Mouse (Mus musculus) left cerebral cortex, postnatal 25 days (tissue): ENCODE data around the gene Dhx33. TPM values are rescaled to one million over a fixed set of nuclear protein-coding genes. Genes with fewer than 3 reads are reported as not detected.

Source experiments
- DNase-seq, 2 experiments: peaks; one replicate each; pipeline ENCODE4 v3.0.0; 2022; ENCODE audit warnings: low spot score in 2 of 2, mixed read lengths in 1 of 2
- intact Hi-C: fragments of 180-260 bp; cut with DNase I; formaldehyde crosslinking; loops from one replicate; pipeline ENCODE4 v1.15.1; 2025
- total RNA-seq, 2 experiments: library from RNA; stranded (reverse); gene quantifications; 2 replicates each; pipeline ENCODE4 v1.2.3; 2021

Dhx33 gene
- total RNA-seq, 2 experiments from 2014 or later, result 26.9 to 27.2 TPM

GRCm38 (mm10) chr11:71001167-71001566 lies 3.1 kb downstream of the Dhx33 start:
- peak in 1 of 2 experiments; percentile 45 for DNase-seq
- intact Hi-C loops, result loop anchor here (10.0 kb wide), 1 partner anchor 324 kb away; no protein-coding TSS in a partner anchor

GRCm38 (mm10) chr11:70982557-70983228 lies 21.5 kb downstream of the Dhx33 start, which contains the start of gene C1qbp:
C1qbp (minus strand) TSS chr11:70983026.
- peak; percentile 93 to 94 for DNase-seq
- intact Hi-C loops, result loop anchor here (1.0 kb wide), 1 partner anchor 70 kb away; no protein-coding TSS in a partner anchor

DNA sequence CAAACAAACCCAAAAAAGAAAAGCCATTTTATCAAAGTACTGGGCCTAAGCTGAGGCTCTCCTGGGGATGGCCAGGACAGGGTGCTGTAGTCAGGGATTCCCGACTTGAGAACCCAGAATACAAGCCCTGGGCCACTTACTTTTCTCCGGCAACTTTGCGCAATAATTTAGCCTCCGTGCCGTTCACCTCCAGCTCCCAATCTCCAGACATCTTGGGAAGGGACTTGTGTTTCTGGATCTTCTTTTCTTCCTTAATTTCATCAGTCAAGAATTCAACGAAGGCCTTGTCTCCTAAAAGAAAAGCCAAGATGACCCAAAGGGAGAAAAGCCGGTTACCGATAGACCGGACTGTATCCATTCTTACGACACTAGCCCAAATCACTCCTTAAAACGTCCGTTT lies 22.2 kb downstream of the Dhx33 start:
- DNase-seq, result no peak
- intact Hi-C loops, result no loop called here

- intact Hi-C loops, result no loop called here
- DNase-seq, result no peak
Observed at GRCm38 (mm10) chr11:70980751-70981510, 23.3 kb downstream of the Dhx33 start.

DNA sequence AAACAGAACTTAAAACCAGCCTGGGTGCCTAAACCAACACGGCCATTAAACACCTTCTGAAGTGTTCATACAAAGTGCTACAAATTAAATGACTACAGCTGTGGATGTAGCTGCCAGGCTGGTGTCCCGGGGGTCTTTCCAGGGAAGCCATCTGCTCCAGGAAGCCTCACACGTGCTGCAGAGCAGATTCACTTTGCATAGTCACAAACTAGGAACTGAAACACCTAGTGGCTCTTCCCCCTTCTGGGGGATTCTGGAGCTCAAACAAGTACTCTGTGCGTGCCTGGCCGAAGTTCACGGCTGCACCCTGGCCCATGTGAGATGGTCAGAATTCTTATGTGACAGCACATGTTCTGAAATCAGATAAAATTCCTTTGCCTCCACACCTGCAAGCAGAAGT lies 24.0 kb downstream of the Dhx33 start:
- intact Hi-C loops, result no loop called here
- no peak for DNase-seq

- intact Hi-C loops, result no loop called here
- no peak for DNase-seq
Observed at GRCm38 (mm10) chr11:70977293-70977692, 26.9 kb downstream of the Dhx33 start.

- intact Hi-C loops, result no loop called here
- peak in 1 of 2 experiments; percentile 60 for DNase-seq
Observed at GRCm38 (mm10) chr11:70975193-70975592, 29.0 kb downstream of the Dhx33 start.

DNA sequence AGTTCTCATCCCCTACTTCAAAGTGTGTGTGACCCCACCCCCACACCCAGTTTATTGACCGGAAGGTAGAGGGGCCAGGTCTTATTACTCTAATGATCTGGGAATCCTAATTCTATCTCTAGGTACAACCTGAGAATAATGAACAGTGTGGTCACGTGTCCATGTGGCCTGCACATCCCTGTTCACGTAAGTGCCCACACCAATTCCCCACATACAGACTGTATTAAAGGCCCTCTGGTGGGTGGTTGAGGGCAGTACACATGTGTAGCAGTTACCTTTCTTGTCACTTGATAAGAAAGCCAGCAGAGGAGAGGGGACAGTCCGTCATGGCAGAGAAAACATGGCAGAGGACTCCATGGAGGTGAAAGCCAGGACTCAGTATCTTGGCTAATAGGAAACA lies 30.3 kb downstream of the Dhx33 start:
- intact Hi-C loops, result no loop called here
- no peak for DNase-seq

DNA sequence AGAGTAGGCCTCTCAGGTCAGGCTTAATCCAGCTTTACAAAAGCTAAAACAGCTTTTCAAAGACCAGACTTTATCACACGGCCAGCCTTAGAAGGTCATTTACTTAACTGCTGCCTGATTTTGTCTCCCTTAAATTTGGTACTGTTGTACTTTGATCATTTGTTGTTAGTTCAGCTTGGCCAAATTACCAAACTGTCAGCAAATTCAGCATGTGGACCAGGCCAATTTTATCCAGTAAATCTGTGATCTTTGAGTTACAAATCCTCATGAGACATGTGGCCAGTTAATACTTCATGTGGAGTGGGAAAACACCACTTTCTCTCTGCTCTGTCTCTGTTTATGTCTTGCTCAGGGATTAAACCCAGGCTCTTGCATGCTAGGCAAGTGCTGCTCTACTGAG lies 31.7 kb downstream of the Dhx33 start:
- intact Hi-C loops, result no loop called here
- no peak for DNase-seq

- DNase-seq, result peak in 1 of 2 experiments; percentile 61
- intact Hi-C loops, result no loop called here
Observed at GRCm38 (mm10) chr11:70970560-70971540, 33.4 kb downstream of the Dhx33 start.

GRCm38 (mm10) chr11:70969821-70970559 lies 34.2 kb downstream of the Dhx33 start, which contains the start of the genes Nup88 and Rpain:
Nup88 (minus strand) TSS chr11:70969973.
Rpain (plus strand) TSS chr11:70970213.
- intact Hi-C loops, result no loop called here
- peak; percentile 94 to 98 for DNase-seq

- DNase-seq, result no peak
Observed at GRCm38 (mm10) chr11:70969271-70969794, 34.9 kb downstream of the Dhx33 start.

GRCm38 (mm10) chr11:70964222-70964907 lies 39.9 kb downstream of the Dhx33 start:
- no peak for DNase-seq
- intact Hi-C loops, result no loop called here

More at GRCm38 (mm10) chr11:70969271-70969794, 34.9 kb downstream of the Dhx33 start:
- intact Hi-C loops, result no loop called here

- DNase-seq, result peak in 1 of 2 experiments; percentile 60
- intact Hi-C loops, result no loop called here
Observed at GRCm38 (mm10) chr11:70960786-70961554, 43.3 kb downstream of the Dhx33 start.

DNA sequence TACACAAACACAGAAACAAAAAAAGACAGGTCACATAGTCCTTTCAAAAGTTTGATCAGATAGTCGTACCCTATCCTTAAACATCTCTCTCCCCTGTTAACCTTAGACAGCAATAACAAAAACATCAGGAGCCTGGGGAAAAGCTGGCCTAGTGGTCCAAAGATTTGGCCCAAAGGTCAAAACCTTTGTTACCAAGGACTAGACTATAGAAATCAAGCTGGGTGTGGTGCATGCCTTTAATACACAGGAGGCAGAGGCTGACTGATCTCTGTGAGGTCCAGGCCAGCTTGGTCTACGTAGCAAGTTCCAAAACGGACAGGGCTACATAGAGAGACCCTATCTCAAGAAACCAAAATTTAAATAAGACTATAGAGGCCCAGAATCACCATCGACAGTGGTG lies 49.5 kb downstream of the Dhx33 start:
- intact Hi-C loops, result loop anchor here (5.0 kb wide), 1 partner anchor 37 kb away; no protein-coding TSS in a partner anchor
- DNase-seq, result no peak

DNA sequence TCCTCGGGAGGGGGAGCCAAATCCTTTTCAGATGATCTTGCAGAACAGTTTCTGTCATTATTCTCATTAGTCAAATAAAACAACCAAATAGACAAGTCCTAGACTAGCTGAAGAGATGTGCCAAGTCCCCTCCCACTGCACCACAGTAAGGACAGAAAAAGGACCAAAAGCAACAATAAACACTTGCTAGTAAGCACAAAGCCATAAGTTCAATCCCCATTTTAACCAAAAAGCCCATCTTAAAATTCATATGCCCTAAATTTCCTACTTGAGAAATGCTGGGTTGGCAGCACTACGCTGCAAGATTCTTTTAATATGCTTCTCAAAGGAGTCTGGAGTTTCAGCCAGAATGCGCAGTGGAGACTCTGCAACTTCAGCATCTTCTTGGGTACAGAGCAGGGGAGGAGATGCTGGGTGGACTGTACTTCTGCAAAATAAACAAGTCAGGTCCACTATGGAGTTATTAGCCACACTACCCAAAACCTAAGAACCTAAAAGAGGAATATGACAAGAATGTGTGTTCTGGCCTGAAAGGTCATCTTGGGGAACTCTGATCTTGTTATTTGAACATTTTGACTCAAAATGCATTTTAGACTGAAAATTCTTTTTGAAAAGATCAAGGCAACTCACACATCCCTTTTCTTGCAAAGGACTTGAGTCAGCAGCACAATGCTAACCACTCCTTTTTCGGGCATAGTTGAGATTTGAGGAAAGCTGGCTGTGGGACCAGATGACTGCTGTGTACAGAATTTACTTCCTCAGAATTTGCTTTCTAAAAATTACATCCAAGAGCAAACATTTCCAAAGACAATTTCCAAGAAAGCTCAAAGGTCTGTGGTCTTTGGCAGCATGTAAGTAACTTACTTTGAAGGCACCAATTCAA lies 59.1 kb downstream of the Dhx33 start:
- intact Hi-C loops, result no loop called here
- DNase-seq, result peak; percentile 36 to 64
